Mouse (Mus musculus): Measurements from ENCODE around the gene Gm29797. TPM values are rescaled to one million over a fixed set of nuclear protein-coding genes. Genes with fewer than 3 reads are reported as not detected.
A peak's percentile ranks its signal among the peaks of the same experiment; 100 is the strongest.

Gene Gm29797
- polyA plus RNA-seq, 1 experiment from 2014 or later: not detected

DNA sequence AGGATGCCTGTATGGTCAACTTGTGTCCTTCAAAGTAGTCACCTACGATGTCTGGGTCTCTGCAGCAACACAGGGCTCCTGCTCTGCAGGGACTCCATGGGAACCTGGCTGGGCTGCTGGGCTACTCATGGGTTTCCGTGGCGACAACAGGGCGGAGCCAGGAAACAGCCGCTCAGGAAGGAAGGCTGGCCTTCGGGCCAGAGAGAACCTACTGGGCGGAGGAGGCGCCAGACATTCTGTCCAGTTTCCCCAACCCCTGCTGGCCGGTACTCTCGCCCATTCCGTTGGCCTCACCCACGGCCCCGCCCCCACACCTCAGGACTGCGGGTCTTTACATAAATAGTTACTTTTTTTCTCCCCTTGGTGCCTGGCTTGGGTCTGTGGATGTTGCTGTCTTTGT, 18.6 kb downstream of the Gm29797 start:
- H3K27ac ChIP-seq (replicated peaks): peak overlapping the region; percentile 17; the same call in 1 of the 2 replicates
- ATAC-seq (replicated peaks): no peak
- no peak overlapping the region for H3K4me3 ChIP-seq
- H3K4me2 ChIP-seq (replicated peaks): peak overlapping the region; percentile 27
- no peaks in the 10 kb centered on the region for H3K36me3 ChIP-seq
- H3K9ac ChIP-seq (replicated peaks): no peak overlapping the region
- peaks cover 27% of the 10 kb centered on the region for H3K4me1 ChIP-seq
- no peaks in the 10 kb centered on the region for H3K9me3 ChIP-seq
- 6% methylated on average over 14 of the region's 14 CpGs for WGBS
- peaks cover 40% of the 10 kb centered on the region for H3K27me3 ChIP-seq

DNA sequence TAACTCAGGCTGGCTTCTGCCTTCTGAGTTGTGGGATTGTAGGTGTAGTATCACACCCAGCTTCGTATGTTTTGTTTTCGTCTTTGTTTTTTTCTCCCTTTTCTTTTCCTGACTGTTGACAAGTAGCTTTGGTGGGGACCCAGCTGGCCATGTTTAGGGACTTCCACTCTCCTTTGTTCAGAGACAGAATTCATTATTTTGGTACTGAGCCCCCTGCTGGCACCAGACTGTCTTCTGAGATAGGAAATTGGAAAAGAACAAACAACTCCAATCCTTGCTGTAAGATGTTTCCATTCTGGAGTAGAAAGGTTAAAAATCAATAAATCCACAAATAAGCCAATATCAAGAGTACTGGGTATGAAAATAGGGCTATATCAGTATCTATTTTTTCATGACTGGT, 19.6 kb downstream of the Gm29797 start:
- H3K27ac ChIP-seq (replicated peaks): peak overlapping the region; percentile 17; the same call in 1 of the 2 replicates
- H3K4me2 ChIP-seq (replicated peaks): no peak overlapping the region
- no peak for ATAC-seq (replicated peaks)
- 27% methylated on average over 2 of the region's 2 CpGs for WGBS
- H3K9ac ChIP-seq (replicated peaks): no peak overlapping the region
- no peaks in the 10 kb centered on the region for H3K9me3 ChIP-seq
- peaks cover 31% of the 10 kb centered on the region for H3K27me3 ChIP-seq
- peaks cover 27% of the 10 kb centered on the region for H3K4me1 ChIP-seq
- H3K36me3 ChIP-seq: no peaks in the 10 kb centered on the region
- H3K4me3 ChIP-seq: no peak overlapping the region

DNA sequence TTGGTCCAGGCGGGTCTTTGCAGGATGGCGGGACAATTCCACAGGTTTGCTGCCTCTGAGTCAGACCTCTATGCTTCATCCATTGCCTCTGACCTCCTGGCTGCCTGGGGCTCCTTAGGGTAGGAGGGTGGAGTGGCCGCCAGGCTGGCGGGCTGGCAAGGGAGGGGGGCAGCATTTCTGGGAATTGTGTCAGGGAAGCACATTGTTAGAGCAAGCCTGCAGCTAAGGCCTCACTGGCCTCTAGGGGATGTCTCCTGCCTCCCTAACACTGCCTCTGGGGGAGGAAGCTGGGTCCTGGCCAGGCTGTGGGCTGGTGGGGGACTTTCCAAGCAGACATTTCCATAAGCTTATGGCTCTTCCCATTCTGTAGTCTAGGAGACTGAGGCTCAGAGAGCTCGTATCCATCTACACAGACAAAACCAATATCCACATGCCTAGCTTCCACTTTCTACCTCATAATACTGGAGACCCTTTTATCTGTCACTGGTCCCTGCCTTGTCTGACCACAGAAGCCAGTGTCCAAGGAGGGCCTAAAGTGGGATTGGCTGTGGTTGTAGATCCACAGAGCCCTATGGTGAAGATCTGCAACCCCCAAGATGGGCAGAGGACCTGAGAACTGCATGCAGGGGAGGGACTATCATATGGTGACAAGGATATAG, 20.4 kb downstream of the Gm29797 start:
- Histone ChIP-seq H3K4me2 (replicated peaks) (no peak overlapping the region), H3K27me3 (peaks cover 23% of the 10 kb centered on the region), H3K27ac (replicated peaks) (peak overlapping the region; percentile 17), H3K4me3 (no peak overlapping the region), H3K36me3 (no peaks in the 10 kb centered on the region), H3K9ac (replicated peaks) (no peak overlapping the region), H3K9me3 (no peaks in the 10 kb centered on the region), H3K4me1 (peaks cover 28% of the 10 kb centered on the region)
- WGBS: 55% methylated on average over 5 of the region's 5 CpGs
- no peak for ATAC-seq (replicated peaks)

DNA sequence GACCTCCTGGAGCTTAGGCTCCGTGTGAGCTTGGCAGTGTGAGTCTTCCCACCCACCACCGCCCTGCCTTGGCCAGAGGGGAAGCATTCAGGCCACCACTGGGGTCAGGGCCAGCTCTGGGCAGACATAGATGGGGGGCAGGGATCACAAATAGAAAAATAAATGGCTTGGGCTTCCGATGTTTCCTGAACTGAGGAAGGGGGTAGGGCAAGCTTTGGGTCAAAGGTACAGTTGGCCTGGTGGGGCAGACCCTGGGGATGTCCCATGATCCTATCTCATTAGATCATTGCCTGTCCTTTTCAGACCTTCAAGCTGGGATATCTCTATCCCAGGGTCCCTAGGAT, 20.9 kb downstream of the Gm29797 start:
- 60% methylated on average over 3 of the region's 3 CpGs for WGBS
- no peak for ATAC-seq (replicated peaks)
- Histone ChIP-seq H3K27me3 (peaks cover 18% of the 10 kb centered on the region), H3K4me2 (replicated peaks) (no peak overlapping the region), H3K4me3 (no peak overlapping the region), H3K4me1 (peaks cover 28% of the 10 kb centered on the region), H3K27ac (replicated peaks) (no peak overlapping the region), H3K9ac (replicated peaks) (no peak overlapping the region), H3K36me3 (no peaks in the 10 kb centered on the region), H3K9me3 (no peaks in the 10 kb centered on the region)

DNA sequence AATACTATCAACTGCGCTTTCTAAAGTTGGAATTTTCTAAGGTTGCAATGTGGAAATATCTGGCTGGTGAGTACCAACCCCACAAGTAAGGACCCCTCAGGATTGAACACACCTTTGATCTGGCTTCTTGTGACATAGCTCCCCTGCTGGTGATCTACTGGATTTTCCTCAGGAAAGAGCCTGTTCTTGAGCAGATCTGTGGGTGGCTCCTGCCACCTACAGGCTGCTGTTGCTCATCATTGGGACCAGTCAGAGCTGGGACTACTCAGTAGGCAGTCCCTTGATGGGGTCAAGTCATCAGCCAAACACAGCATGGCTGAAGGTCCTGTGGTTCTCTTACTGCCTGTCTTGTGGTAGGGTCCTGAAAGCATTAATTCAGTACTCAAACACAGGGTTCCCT, 21.9 kb downstream of the Gm29797 start:
- no peak overlapping the region for H3K27ac ChIP-seq (replicated peaks)
- no peaks in the 10 kb centered on the region for H3K9me3 ChIP-seq
- peaks cover 28% of the 10 kb centered on the region for H3K4me1 ChIP-seq
- H3K9ac ChIP-seq (replicated peaks): no peak overlapping the region
- peaks cover 7% of the 10 kb centered on the region for H3K27me3 ChIP-seq
- H3K4me2 ChIP-seq (replicated peaks): no peak overlapping the region
- WGBS: 42% methylated on average over 1 of the region's 1 CpGs
- peak; percentile 39 for ATAC-seq (replicated peaks)
- no peak overlapping the region for H3K4me3 ChIP-seq
- no peaks in the 10 kb centered on the region for H3K36me3 ChIP-seq

DNA sequence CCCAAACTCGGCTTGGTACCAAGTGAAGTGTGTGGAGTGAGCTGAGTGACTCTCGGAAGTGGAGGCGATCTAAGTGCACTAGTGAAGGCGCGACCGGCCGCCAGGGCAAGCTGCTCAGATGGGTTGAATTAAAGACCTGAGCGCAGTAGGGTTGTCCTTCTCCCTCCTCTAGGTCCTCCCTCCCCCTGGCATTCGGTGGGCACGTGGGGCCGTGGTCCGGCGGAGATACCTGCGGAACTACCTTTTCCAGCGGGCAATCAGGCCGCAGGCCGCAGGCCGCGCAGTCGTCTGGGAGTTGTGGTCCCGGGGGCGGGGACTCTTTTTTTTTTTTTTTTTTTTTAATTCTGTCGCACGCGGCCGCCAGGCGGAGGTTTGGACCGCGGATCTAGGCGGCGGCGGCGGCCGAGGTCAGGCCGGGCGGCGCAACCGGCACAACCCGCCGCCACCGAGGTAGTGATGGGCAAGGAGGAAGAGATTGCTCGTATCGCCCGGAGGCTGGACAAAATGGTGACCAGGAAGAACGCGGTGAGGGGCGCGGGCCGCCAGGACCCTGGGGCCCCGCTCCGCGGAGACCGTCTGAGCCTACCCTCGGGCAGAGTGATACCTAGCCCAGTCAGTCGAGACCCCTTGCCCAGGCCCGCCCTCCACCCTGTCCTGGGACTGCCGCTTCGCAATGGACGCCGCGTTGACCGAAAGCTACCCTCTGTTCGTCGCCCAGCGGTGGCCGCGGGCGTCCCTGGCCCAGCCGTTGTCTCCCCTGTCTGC, 23.3 kb downstream of the Gm29797 start, which contains the start of gene Tcea2:
Gene Tcea2 (plus strand): TSS at position 360 of the 765 bp plus-strand sequence.
- H3K4me1 ChIP-seq: peaks cover 28% of the 10 kb centered on the region
- peak within 1 kb of the TSS; percentile 87 for H3K9ac ChIP-seq (replicated peaks)
- H3K9me3 ChIP-seq: no peaks in the 10 kb centered on the region
- H3K36me3 ChIP-seq: peaks cover 3% of the 10 kb centered on the region; the same call in 1 of the 2 replicates
- peak within 1 kb of the TSS; percentile 92 for H3K4me2 ChIP-seq (replicated peaks)
- H3K27me3 ChIP-seq: no peaks in the 10 kb centered on the region
- under 1% methylated on average over 69 of the region's 69 CpGs for WGBS
- H3K4me3 ChIP-seq: peak within 1 kb of the TSS; percentile 79
- peak within 1 kb of the TSS; percentile 51 for H3K27ac ChIP-seq (replicated peaks)
- peak; percentile 53 for ATAC-seq (replicated peaks)

DNA sequence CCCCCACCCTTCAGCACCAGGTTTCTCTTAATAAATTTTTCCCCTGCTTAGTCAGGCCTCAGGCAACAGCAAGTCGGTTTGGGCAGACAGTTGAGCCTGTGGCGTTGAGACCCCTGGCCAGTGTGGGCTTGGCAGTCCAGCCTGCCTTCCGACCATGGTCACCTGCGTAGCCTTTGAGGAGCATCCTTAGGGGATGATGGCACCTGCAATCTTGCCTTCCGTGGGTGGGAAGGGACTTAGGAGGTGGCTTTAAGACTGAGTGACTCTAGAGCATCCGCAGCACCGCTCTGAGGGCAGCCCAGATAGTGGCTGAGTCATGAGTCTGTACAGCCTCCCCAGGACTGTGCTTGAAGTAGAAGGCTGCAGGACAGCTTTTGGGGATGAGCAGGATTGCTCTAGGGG, 23.9 kb downstream of the Gm29797 start:
- 16% methylated on average over 7 of the region's 7 CpGs for WGBS
- Histone ChIP-seq H3K36me3 (peaks cover 3% of the 10 kb centered on the region; the same call in 1 of the 2 replicates), H3K4me2 (replicated peaks) (peak overlapping the region; percentile 92), H3K9me3 (no peaks in the 10 kb centered on the region), H3K27me3 (no peaks in the 10 kb centered on the region), H3K4me3 (peak overlapping the region; percentile 79), H3K4me1 (peaks cover 22% of the 10 kb centered on the region), H3K27ac (replicated peaks) (peak overlapping the region; percentile 41; the same call in 1 of the 2 replicates), H3K9ac (replicated peaks) (peak overlapping the region; percentile 87)
- peak; percentile 48; the same call in 1 of the 2 replicates for ATAC-seq (replicated peaks)

DNA sequence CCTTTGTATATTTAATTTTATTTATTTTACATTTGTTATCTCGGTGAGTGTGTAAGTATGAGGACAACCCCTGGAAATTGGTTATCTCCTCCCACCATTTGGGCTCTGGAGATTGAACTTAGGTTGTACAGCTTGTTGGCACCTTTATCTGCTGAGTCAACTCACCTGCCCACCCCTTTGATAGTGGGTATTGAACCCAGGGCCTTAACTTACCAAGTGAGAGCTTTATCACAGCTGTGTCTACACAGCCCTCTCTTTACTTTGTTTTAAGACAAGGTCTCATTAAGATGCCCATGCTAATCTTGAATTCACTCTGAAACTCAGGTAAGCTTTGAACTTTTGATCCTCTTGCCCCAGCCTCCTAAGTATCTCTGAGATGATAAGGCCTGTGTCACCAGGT, 25.1 kb downstream of the Gm29797 start:
- Histone ChIP-seq H3K4me3 (no peak overlapping the region), H3K9ac (replicated peaks) (no peak overlapping the region), H3K27ac (replicated peaks) (no peak overlapping the region), H3K27me3 (no peaks in the 10 kb centered on the region), H3K9me3 (no peaks in the 10 kb centered on the region), H3K4me2 (replicated peaks) (no peak overlapping the region), H3K4me1 (peaks cover 20% of the 10 kb centered on the region), H3K36me3 (peaks cover 15% of the 10 kb centered on the region)
- ATAC-seq (replicated peaks): no peak
- 97% methylated on average over 1 of the region's 1 CpGs for WGBS

DNA sequence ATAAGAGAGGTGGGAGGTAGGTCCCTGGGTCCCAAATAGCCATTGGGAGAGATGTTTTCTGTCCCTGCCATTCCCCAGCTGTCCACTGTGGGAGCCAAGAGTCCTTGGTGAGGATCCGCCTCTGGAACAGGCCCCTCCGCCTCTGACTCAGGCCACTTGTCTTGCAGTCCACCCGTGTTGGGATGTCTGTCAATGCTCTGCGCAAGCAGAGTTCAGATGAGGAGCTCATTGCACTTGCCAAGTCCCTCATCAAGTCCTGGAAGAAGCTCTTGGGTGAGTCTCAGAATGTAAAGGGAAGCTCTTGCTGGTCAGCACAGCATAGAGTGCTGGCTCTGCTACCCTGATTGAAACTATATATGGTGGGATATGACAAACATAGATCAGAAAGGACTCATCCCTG, 26.5 kb downstream of the Gm29797 start:
- Histone ChIP-seq H3K27me3 (no peaks in the 10 kb centered on the region), H3K27ac (replicated peaks) (no peak overlapping the region), H3K4me1 (peaks cover 20% of the 10 kb centered on the region), H3K9me3 (no peaks in the 10 kb centered on the region), H3K36me3 (peaks cover 24% of the 10 kb centered on the region), H3K9ac (replicated peaks) (no peak overlapping the region), H3K4me2 (replicated peaks) (no peak overlapping the region), H3K4me3 (no peak overlapping the region)
- ATAC-seq (replicated peaks): no peak
- 68% methylated on average over 4 of the region's 4 CpGs for WGBS

DNA sequence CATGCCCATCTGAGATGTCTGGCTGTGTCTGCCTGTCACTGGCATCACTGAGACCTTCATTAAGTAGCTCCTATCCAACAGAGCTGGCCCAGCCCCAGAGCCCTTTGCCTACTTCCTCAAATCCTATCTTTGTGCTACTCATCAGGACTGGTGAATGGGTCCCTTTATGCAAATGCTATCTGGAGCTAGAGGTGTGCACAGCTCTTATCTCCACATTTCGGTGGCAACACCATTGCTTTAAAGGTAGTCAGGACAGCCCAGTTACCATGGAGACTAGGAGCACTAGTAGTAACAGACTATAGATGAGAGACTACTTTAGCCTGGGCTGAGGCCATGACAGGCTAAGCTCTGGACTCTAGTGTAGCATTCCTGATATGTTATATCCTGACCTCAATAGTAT, 27.9 kb downstream of the Gm29797 start:
- Histone ChIP-seq H3K9ac (replicated peaks) (no peak overlapping the region), H3K9me3 (no peaks in the 10 kb centered on the region), H3K27ac (replicated peaks) (no peak overlapping the region), H3K4me1 (peaks cover 15% of the 10 kb centered on the region), H3K27me3 (no peaks in the 10 kb centered on the region), H3K4me3 (no peak overlapping the region), H3K4me2 (replicated peaks) (no peak overlapping the region), H3K36me3 (peaks cover 31% of the 10 kb centered on the region)
- no peak for ATAC-seq (replicated peaks)
- 95% methylated on average over 1 of the region's 1 CpGs for WGBS

DNA sequence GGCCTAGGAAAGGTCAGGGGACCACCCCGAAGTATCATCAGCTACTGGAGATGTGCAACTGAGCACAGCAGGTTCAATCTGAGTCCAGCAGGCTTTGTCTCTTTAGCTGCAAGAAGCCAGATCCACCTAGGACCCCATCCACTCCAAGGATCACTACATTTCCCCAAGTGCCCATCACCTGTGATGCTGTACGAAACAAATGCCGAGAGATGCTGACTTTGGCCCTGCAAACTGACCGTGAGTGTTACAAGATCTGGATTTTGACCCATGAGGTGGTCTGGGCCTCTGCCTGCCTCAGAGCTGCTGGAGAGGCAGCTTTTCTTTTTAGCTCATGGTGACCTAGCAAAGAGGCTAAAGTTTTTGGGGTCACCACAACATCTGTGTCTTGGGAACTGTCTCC, 28.9 kb downstream of the Gm29797 start:
- Histone ChIP-seq H3K4me1 (peaks cover 10% of the 10 kb centered on the region), H3K4me2 (replicated peaks) (no peak overlapping the region), H3K27me3 (no peaks in the 10 kb centered on the region), H3K36me3 (peaks cover 31% of the 10 kb centered on the region), H3K9me3 (no peaks in the 10 kb centered on the region), H3K4me3 (no peak overlapping the region), H3K9ac (replicated peaks) (no peak overlapping the region), H3K27ac (replicated peaks) (no peak overlapping the region)
- no peak for ATAC-seq (replicated peaks)
- 96% methylated on average over 4 of the region's 4 CpGs for WGBS

DNA sequence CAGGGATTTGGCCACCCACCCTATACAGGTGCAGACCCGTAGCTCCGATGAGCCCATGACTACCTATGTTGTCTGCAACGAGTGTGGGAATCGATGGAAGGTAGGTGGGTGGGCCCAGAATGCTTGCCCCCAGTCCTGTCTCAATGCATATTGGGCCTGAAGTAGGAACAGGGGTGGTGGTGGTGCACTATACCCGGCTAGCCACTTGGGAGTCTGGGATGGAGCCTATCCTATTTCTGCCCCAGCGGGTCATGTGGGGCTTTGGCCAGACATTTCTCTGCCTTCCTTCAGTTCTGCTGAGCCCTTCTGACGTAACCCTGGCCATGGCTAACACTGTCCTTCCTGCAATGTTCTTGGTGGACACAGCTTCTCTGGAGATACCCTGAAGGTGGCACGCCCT, 30.8 kb downstream of the Gm29797 start:
- Histone ChIP-seq H3K36me3 (peaks cover 31% of the 10 kb centered on the region), H3K27me3 (no peaks in the 10 kb centered on the region), H3K9ac (replicated peaks) (no peak overlapping the region), H3K4me3 (no peak overlapping the region), H3K4me2 (replicated peaks) (no peak overlapping the region), H3K4me1 (peaks cover 7% of the 10 kb centered on the region), H3K9me3 (no peaks in the 10 kb centered on the region), H3K27ac (replicated peaks) (no peak overlapping the region)
- 93% methylated on average over 8 of the region's 8 CpGs for WGBS
- ATAC-seq (replicated peaks): no peak
